Mouse (Mus musculus) kidney, postnatal 0 days (tissue): ENCODE measurements at regions not wholly inside any gene's neighbourhood (a gene's known extent, or its start where the extent isn't known, plus 50 kb on each side); places are given as distances from the start of the nearest gene placed in this dataset.
A peak's percentile ranks its signal among the peaks of the same experiment; 100 is the strongest.

Source experiments
- ATAC-seq: fragments of 200-750 bp; cut with Nextera tagmentation; replicated peaks from 2 replicates; pipeline ENCODE4 v1.8.0; 2017; ENCODE audit warnings: low read depth, moderate number of reproducible peaks, moderate TSS enrichment, moderate library complexity; ENCODE audit not compliant: low FRiP score
- DNase-seq: peaks from one replicate; pipeline ENCODE4 v3.0.0-alpha.2; 2016; ENCODE audit warnings: low spot score
- H3K27ac ChIP-seq: fragments of 300-500 bp; sonication (generic); 2 replicates; pipeline ENCODE4 v1.5.1; 2014; ENCODE audit warnings: mild to moderate bottlenecking
- H3K27me3 ChIP-seq: fragments of 300-500 bp; sonication (generic); 2 replicates; pipeline ENCODE4 v1.6.1; 2014; ENCODE audit warnings: low read length, mixed read lengths; ENCODE audit not compliant: insufficient read depth
- H3K36me3 ChIP-seq: fragments of 300-500 bp; sonication (generic); 2 replicates; pipeline ENCODE4 v1.6.1; 2014; ENCODE audit warnings: low read length, mixed read lengths; ENCODE audit not compliant: insufficient read depth
- H3K4me1 ChIP-seq: fragments of 300-500 bp; sonication (generic); replicated peaks from 2 replicates; pipeline ENCODE4 v1.6.1; 2014; ENCODE audit warnings: antibody characterized with exemption, low read length, mixed read lengths; ENCODE audit not compliant: insufficient read depth
- H3K4me2 ChIP-seq: fragments of 300-500 bp; sonication (generic); 2 replicates; pipeline ENCODE4 v1.6.1; 2014; ENCODE audit warnings: mild to moderate bottlenecking, low read length, moderate library complexity, mixed read lengths
- H3K4me3 ChIP-seq: fragments of 300-500 bp; sonication (generic); replicated peaks from 2 replicates; pipeline ENCODE4 v1.5.1; 2014; ENCODE audit warnings: low read depth, low read length
- H3K9ac ChIP-seq: fragments of 300-500 bp; sonication (generic); 2 replicates; pipeline ENCODE4 v1.6.1; 2014; ENCODE audit warnings: low read depth, low read length
- H3K9me3 ChIP-seq: fragments of 300-500 bp; sonication (generic); replicated peaks from 2 replicates; pipeline ENCODE4 v1.6.1; 2016; ENCODE audit warnings: low read length, inconsistent platforms, mixed read lengths
- CTCF ChIP-seq: IDR thresholded peaks from 2 replicates; pipeline ENCODE4 v1.5.1; 2016; ENCODE audit warnings: antibody characterized with exemption, low read depth, mild to moderate bottlenecking, moderate library complexity
- WGBS: fragments of 180-500 bp; shearing (Covaris S2); extraction: QIAGEN DNeasy Blood & Tissue Kit; methylation state at CpG from one replicate; pipeline ENCODE4 v1.1.7; 2014; 5-methylcytosine and 5-hydroxymethylcytosine counted together

GRCm38 (mm10) chr1:137658141-137658540 is 517.4 kb downstream of the Ptprc start:
- DNase-seq (no peak), ATAC-seq (no peak)
- Histone ChIP-seq H3K4me3 (no peak overlapping the region), H3K4me2 (no peak overlapping the region), H3K9me3 (no peaks in the 10 kb centered on the region), H3K27ac (no peak overlapping the region), H3K4me1 (no peaks in the 10 kb centered on the region), H3K9ac (no peak overlapping the region), H3K27me3 (no peaks in the 10 kb centered on the region), H3K36me3 (no peaks in the 10 kb centered on the region)
- TF ChIP-seq CTCF = no peak
- WGBS = 98% methylated on average over 1 of the region's 1 CpGs

DNA sequence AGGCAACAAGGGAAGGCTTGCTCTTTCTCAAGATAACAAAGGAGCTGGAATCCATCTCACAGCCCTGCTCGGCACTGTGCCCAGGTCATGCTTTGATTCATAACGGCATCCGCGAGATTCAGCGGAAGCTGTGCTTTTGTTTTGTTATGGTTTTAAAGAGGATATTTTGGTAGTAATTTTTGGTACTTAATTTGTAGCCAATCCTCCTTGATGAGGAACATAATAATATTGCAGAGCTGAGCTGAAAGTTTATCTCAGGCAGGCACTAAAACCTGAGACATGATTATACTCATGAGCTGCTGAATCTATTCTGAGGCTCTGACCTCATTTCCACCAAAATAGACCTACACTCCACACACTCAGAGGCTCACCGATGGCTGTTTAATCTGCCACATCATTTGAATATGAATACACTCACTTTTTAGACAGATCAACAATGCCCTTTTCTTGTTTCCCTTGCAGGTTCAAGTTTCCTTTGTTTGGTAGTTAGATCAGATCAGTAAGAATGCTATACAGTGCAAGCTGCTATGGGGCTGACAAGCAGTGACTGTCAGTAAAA is 518.5 kb downstream of the Ptprc start:
- DNase-seq (peak; percentile 63), ATAC-seq (no peak)
- Histone ChIP-seq H3K4me3 (no peak overlapping the region), H3K9me3 (no peaks in the 10 kb centered on the region), H3K36me3 (no peaks in the 10 kb centered on the region), H3K4me1 (no peaks in the 10 kb centered on the region), H3K27ac (no peak overlapping the region), H3K4me2 (no peak overlapping the region), H3K27me3 (no peaks in the 10 kb centered on the region), H3K9ac (no peak overlapping the region)
- 29% methylated on average over 6 of the region's 6 CpGs for WGBS
- TF ChIP-seq CTCF = no peak

DNA sequence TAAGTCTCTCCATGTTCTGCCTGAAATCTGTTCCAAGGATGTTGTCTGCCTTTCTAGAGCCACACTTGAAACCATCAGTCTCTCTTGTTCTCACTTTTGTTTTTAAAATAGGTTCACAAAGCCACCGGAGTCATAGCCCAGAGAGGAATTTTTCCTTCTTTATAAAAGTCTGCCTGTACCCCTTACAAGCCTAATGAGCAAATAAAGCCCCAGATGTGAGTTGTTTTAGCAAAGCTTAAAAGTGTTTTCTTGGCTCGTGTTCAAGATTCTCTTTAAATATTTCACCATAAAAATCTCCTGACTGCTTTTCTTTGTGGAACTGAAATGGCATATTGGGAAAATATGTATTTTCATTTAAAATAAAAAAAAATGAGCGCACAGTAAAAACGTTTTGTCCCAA is 521.3 kb downstream of the Ptprc start:
- Histone ChIP-seq H3K36me3 (no peaks in the 10 kb centered on the region), H3K9ac (no peak overlapping the region), H3K4me1 (no peaks in the 10 kb centered on the region), H3K27ac (no peak overlapping the region), H3K9me3 (no peaks in the 10 kb centered on the region), H3K4me2 (no peak overlapping the region), H3K4me3 (no peak overlapping the region), H3K27me3 (no peaks in the 10 kb centered on the region)
- 45% methylated on average over 4 of the region's 4 CpGs for WGBS
- DNase-seq (no peak), ATAC-seq (no peak)
- TF ChIP-seq CTCF = no peak

- Histone ChIP-seq H3K4me2 (no peak overlapping the region), H3K9ac (no peak overlapping the region), H3K27me3 (no peaks in the 10 kb centered on the region), H3K4me3 (no peak overlapping the region), H3K4me1 (no peaks in the 10 kb centered on the region), H3K36me3 (no peaks in the 10 kb centered on the region), H3K27ac (no peak overlapping the region), H3K9me3 (no peaks in the 10 kb centered on the region)
- ATAC-seq = no peak
- WGBS = 75% methylated on average over 5 of the region's 5 CpGs
- no peak for DNase-seq
- no peak for TF ChIP-seq CTCF
Measured at GRCm38 (mm10) chr1:137653495-137653894, 522.0 kb downstream of the Ptprc start.

- H3K27me3 ChIP-seq = no peaks in the 10 kb centered on the region
- H3K4me3 ChIP-seq = no peak overlapping the region
- no peaks in the 10 kb centered on the region for H3K9me3 ChIP-seq
- H3K27ac ChIP-seq = no peak overlapping the region; the same call in 1 of the 2 replicates
- H3K4me1 ChIP-seq = no peaks in the 10 kb centered on the region
- H3K4me2 ChIP-seq = no peak overlapping the region
- no peak overlapping the region for H3K9ac ChIP-seq
- DNase-seq (no peak), ATAC-seq (no peak)
- WGBS = 43% methylated on average over 3 of the region's 3 CpGs
- TF ChIP-seq CTCF = no peak
- H3K36me3 ChIP-seq = no peaks in the 10 kb centered on the region
Measured at GRCm38 (mm10) chr1:137650629-137651028, 524.9 kb downstream of the Ptprc start.

DNA sequence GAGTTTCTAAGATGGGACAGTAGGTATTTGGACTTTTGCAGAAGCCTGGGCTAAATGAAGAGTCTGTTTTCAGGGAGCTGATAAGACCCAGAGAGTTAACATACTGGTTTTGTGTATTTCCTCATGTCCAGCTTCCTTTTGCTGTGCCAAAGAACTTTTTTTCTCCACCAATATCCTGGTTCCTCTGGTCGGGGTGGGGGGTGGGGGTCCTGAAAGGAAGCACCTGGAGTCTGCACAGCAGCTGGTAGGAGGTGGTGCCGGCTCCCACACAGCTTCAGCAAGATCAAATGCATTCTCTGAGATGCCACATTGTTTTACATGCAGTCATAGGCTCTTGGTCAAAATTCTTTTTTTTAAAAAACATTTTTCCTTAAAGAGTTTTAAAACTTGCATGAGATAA is 525.4 kb downstream of the Ptprc start:
- Histone ChIP-seq H3K27me3 (no peaks in the 10 kb centered on the region), H3K36me3 (no peaks in the 10 kb centered on the region), H3K9me3 (no peaks in the 10 kb centered on the region), H3K27ac (peak overlapping the region; percentile 37; the same call in 1 of the 2 replicates), H3K4me3 (no peak overlapping the region), H3K4me2 (no peak overlapping the region), H3K4me1 (no peaks in the 10 kb centered on the region), H3K9ac (no peak overlapping the region)
- TF ChIP-seq CTCF = no peak
- DNase-seq (peak; percentile 52), ATAC-seq (no peak)
- WGBS = 4% methylated on average over 2 of the region's 2 CpGs

DNA sequence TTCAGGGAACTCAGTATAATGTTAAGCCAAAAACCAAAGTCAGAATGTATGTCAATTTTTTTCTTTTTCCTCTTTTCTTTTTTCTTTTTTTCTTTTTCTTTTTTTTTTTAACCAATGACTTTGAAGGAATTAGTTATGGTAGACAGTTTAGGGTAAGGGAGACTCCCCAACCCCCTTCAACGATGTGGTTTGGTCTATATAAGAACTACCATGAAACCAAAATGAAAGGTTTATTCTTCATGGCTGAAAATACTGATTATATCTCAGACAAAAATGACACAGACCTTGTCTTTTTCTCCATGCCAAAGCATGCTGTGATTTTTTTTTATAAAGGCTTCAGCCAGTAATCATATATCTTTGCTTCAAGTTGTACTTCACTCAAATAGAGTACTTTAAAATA is 526.7 kb downstream of the Ptprc start:
- TF ChIP-seq CTCF = no peak
- ATAC-seq = no peak
- Histone ChIP-seq H3K4me2 (no peak overlapping the region), H3K9ac (no peak overlapping the region), H3K4me1 (no peaks in the 10 kb centered on the region), H3K27ac (no peak overlapping the region), H3K27me3 (no peaks in the 10 kb centered on the region), H3K9me3 (no peaks in the 10 kb centered on the region), H3K36me3 (no peaks in the 10 kb centered on the region), H3K4me3 (no peak overlapping the region)
- WGBS = 86% methylated on average over 1 of the region's 1 CpGs
- no peak for DNase-seq
